Mouse (Mus musculus) megakaryocyte, embryonic 14.5 days (primary cell): Measurements from ENCODE around the gene Vwf. TPM values are rescaled to one million over a fixed set of nuclear protein-coding genes. Genes with fewer than 3 reads are reported as not detected.

ENCODE experiments used
- H3K27me3 ChIP-seq: replicated peaks from 2 replicates; pipeline ENCODE3; 2012; ENCODE audit warnings: inconsistent platforms
- H3K36me3 ChIP-seq: replicated peaks from 2 replicates; pipeline ENCODE3; 2012; ENCODE audit warnings: low read length, inconsistent platforms, mixed read lengths
- H3K4me1 ChIP-seq: 2 replicates; pipeline ENCODE4 v1.6.1; 2012; ENCODE audit warnings: inconsistent platforms
- H3K4me3 ChIP-seq: replicated peaks from 2 replicates; pipeline ENCODE3; 2012; ENCODE audit warnings: moderate library complexity, mild to moderate bottlenecking, inconsistent platforms
- H3K9me3 ChIP-seq: 2 replicates; pipeline ENCODE4 v1.6.1; 2012; ENCODE audit warnings: inconsistent platforms
- FLI1 ChIP-seq: IDR thresholded peaks from 2 replicates; pipeline ENCODE4 v1.6.1; 2012; ENCODE audit warnings: low read length, inconsistent platforms, mixed read lengths
- GATA1 ChIP-seq: IDR thresholded peaks from 3 replicates; pipeline ENCODE4 v1.6.1; 2012; ENCODE audit warnings: mixed read lengths, low read length, inconsistent platforms, borderline replicate concordance
- polyA plus RNA-seq: library from polyadenylated mRNA; stranded (reverse); fragments of >175 nt; gene quantifications from 2 replicates; pipeline ENCODE4 v1.2.3, GENCODE M21; 2012; ENCODE audit warnings: low replicate concordance; ENCODE audit not compliant: insufficient read depth

The Vwf gene
- polyA plus RNA-seq, 1 experiment = 373 TPM

- no peak for TF ChIP-seq GATA1
- no peak for TF ChIP-seq FLI1
- no peaks in the 10 kb centered on the region for H3K27me3 ChIP-seq
- H3K36me3 ChIP-seq = peaks cover 96% of the 10 kb centered on the region
- H3K4me1 ChIP-seq = peaks cover 60% of the 10 kb centered on the region
- no peak within 1 kb of the TSS for H3K4me3 ChIP-seq
- H3K9me3 ChIP-seq = peaks cover 2% of the 10 kb centered on the region; the same call in 1 of the 2 replicates
These were observed 143.6 kb downstream of the Vwf start, which contains the start of gene Ano2 for GRCm38 (mm10) chr6:125690057-125690703. TSS of gene Ano2 (plus strand) at chr6:125690419.

DNA sequence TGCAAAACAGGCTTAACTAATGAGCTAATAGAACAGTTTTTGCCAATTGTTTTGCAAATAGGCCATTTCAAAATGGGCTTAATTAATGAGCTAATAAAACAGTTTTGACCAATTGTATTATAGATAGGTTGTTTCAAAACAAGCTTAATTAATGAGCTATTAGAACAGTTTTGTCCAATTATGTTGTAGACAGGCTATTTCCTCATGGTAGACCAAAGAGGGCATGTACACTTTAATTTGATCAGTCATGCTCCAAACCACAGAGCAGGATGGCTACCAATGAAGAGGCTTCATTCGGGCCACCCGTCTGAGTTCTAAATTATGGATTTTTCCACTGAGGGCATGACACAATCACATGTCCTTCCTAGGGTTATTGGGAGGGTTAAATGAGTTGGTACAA, 154.6 kb downstream of the Vwf start:
- Histone ChIP-seq H3K36me3 (peaks cover 4% of the 10 kb centered on the region), H3K4me1 (peaks cover 9% of the 10 kb centered on the region), H3K27me3 (peaks cover 8% of the 10 kb centered on the region), H3K9me3 (peaks cover 20% of the 10 kb centered on the region), H3K4me3 (no peak overlapping the region)
- TF ChIP-seq GATA1 = no peak
- no peak for TF ChIP-seq FLI1

- H3K4me3 ChIP-seq = peak overlapping the region; percentile 65
- peaks cover 25% of the 10 kb centered on the region for H3K27me3 ChIP-seq
- no peaks in the 10 kb centered on the region for H3K36me3 ChIP-seq
- H3K4me1 ChIP-seq = no peaks in the 10 kb centered on the region
- H3K9me3 ChIP-seq = peaks cover 4% of the 10 kb centered on the region; the same call in 1 of the 2 replicates
- TF ChIP-seq GATA1 (no peak), FLI1 (no peak)
These were observed 164.7 kb downstream of the Vwf start for GRCm38 (mm10) chr6:125711261-125711660.

DNA sequence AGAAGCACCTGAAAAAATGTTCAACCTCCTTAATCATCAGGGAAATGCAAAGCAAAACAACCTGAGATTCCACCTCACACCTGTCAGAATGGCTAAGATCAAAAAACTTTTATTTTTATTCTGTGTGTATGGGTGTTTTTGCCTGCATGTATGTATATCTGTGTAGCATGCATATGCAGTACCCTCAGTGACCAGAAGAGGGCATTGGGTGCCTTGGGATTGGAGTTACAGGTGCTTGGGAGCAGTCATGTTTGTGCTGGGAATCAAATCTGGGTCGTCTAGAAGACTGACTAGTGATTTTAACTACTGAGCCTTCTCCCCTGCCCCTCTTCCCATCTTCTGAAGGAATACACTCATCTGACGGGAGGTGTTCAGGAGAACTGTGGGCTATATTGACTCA, 179.8 kb downstream of the Vwf start:
- Histone ChIP-seq H3K9me3 (peaks cover 9% of the 10 kb centered on the region), H3K27me3 (peaks cover 24% of the 10 kb centered on the region), H3K4me3 (no peak overlapping the region), H3K36me3 (no peaks in the 10 kb centered on the region), H3K4me1 (no peaks in the 10 kb centered on the region)
- TF ChIP-seq FLI1 (no peak), GATA1 (no peak)

DNA sequence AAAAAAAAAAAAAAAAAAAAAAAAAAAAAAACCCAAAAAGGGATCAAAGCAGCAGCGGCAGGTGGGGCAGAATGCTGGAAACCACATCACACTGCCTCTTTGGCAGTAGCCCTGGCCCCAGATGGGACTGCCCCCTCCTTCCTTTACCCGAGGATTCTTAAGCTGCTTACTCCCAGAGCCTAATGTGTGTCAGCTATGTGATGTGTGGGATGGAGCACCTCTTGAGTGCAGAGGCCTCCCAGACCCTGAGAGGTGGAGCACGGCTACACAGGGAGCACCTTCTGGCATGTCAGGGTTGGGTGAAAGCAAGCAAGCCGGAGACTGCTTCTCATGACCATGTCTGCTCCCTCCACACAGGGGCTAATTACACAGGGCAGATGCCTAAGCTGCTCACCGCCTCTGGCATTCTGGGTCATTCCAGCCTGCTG, 180.9 kb downstream of the Vwf start:
- Histone ChIP-seq H3K36me3 (no peaks in the 10 kb centered on the region), H3K27me3 (peaks cover 21% of the 10 kb centered on the region), H3K9me3 (peaks cover 9% of the 10 kb centered on the region), H3K4me3 (no peak overlapping the region), H3K4me1 (no peaks in the 10 kb centered on the region)
- no peak for TF ChIP-seq FLI1
- TF ChIP-seq GATA1 = no peak

GRCm38 (mm10) chr6:125729471-125729870, 182.9 kb downstream of the Vwf start:
- H3K4me3 ChIP-seq = no peak overlapping the region
- peaks cover 9% of the 10 kb centered on the region for H3K9me3 ChIP-seq
- H3K27me3 ChIP-seq = peaks cover 18% of the 10 kb centered on the region
- H3K36me3 ChIP-seq = no peaks in the 10 kb centered on the region
- no peaks in the 10 kb centered on the region for H3K4me1 ChIP-seq
- TF ChIP-seq GATA1 (no peak), FLI1 (no peak)

- Histone ChIP-seq H3K36me3 (no peaks in the 10 kb centered on the region), H3K4me3 (no peak overlapping the region), H3K27me3 (peaks cover 18% of the 10 kb centered on the region), H3K9me3 (peaks cover 9% of the 10 kb centered on the region), H3K4me1 (no peaks in the 10 kb centered on the region)
- no peak for TF ChIP-seq GATA1
- TF ChIP-seq FLI1 = no peak
These were observed 183.5 kb downstream of the Vwf start for GRCm38 (mm10) chr6:125729986-125730535.

Other genes with a start within 250 kb of the Vwf start
- 41.9 and 48.8 TPM in 2 replicates for gene Ltbr, start 232.9 kb upstream of the Vwf start, polyA plus RNA-seq
- 0.39 TPM in 1 of 2 replicates, not detected in the other for gene Scnn1a, start 226.1 kb upstream of the Vwf start, polyA plus RNA-seq
- 10.1 and 63.6 TPM in 2 replicates for gene Tnfrsf1a, start 197.4 kb upstream of the Vwf start, polyA plus RNA-seq
- 0.39 TPM in 1 of 2 replicates, not detected in the other for gene Plekhg6, start 166.0 kb upstream of the Vwf start, polyA plus RNA-seq
- 24.2 and 52.6 TPM in 2 replicates for gene Cd9, start 52.0 kb upstream of the Vwf start, polyA plus RNA-seq
- 3.5 and 4.8 TPM in 2 replicates for gene Ano2, start 143.6 kb downstream of the Vwf start, polyA plus RNA-seq